Mouse (Mus musculus): ENCODE data around the gene Sec63.

Gene Sec63

GRCm38 (mm10) chr10:42760999-42761900, at the start of gene Sec63:
Gene Sec63, plus strand, starts transcription at chr10:42761496.
- DNase-seq (ENCODE audit: low spot score in 2 of 2): peak; percentile 91 to 97

GRCm38 (mm10) chr10:42714676-42715075, 46.6 kb upstream of the Sec63 start:
- no peak for DNase-seq (ENCODE audit: low spot score in 2 of 2)

- DNase-seq (ENCODE audit: low spot score in 2 of 2): no peak
Measured at GRCm38 (mm10) chr10:42715366-42716035, 45.8 kb upstream of the Sec63 start.

- no peak for DNase-seq (ENCODE audit: low spot score in 2 of 2)
Measured at GRCm38 (mm10) chr10:42722116-42722515, 39.2 kb upstream of the Sec63 start.

- DNase-seq (ENCODE audit: low spot score in 2 of 2): no peak
Measured at GRCm38 (mm10) chr10:42723275-42724232, 37.7 kb upstream of the Sec63 start.

- DNase-seq (ENCODE audit: low spot score in 2 of 2): no peak
Measured at GRCm38 (mm10) chr10:42729607-42730006, 31.7 kb upstream of the Sec63 start.

GRCm38 (mm10) chr10:42734546-42735060, 26.7 kb upstream of the Sec63 start:
- DNase-seq (ENCODE audit: low spot score in 2 of 2): peak in 1 of 2 experiments; percentile 52

- DNase-seq (ENCODE audit: low spot score in 2 of 2): no peak
Measured at GRCm38 (mm10) chr10:42751813-42752212, 9.5 kb upstream of the Sec63 start.

GRCm38 (mm10) chr10:42754341-42754740, 7.0 kb upstream of the Sec63 start:
- DNase-seq (ENCODE audit: low spot score in 2 of 2): no peak

GRCm38 (mm10) chr10:42759741-42760140, 1.6 kb upstream of the Sec63 start:
- DNase-seq (ENCODE audit: low spot score in 2 of 2): no peak

GRCm38 (mm10) chr10:42760329-42760728, 967 bp upstream of the Sec63 start:
- peak in 1 of 2 experiments; percentile 6 for DNase-seq (ENCODE audit: low spot score in 2 of 2)

GRCm38 (mm10) chr10:42761901-42762669, 789 bp downstream of the Sec63 start:
- DNase-seq (ENCODE audit: low spot score in 2 of 2): peak in 1 of 2 experiments; percentile 36

- peak in 1 of 2 experiments; percentile 17 for DNase-seq (ENCODE audit: low spot score in 2 of 2)
Measured at GRCm38 (mm10) chr10:42762670-42763058, 1.4 kb downstream of the Sec63 start.

- no peak for DNase-seq (ENCODE audit: low spot score in 2 of 2)
Measured at GRCm38 (mm10) chr10:42763246-42763645, 1.9 kb downstream of the Sec63 start.

- no peak for DNase-seq (ENCODE audit: low spot score in 2 of 2)
Measured at GRCm38 (mm10) chr10:42765344-42765743, 4.0 kb downstream of the Sec63 start.

- no peak for DNase-seq (ENCODE audit: low spot score in 2 of 2)
Measured at GRCm38 (mm10) chr10:42775450-42775849, 14.2 kb downstream of the Sec63 start.

GRCm38 (mm10) chr10:42780753-42781152, 19.5 kb downstream of the Sec63 start:
- no peak for DNase-seq (ENCODE audit: low spot score in 2 of 2)

GRCm38 (mm10) chr10:42781672-42782071, 20.4 kb downstream of the Sec63 start:
- peak in 1 of 2 experiments; percentile 21 for DNase-seq (ENCODE audit: low spot score in 2 of 2)

GRCm38 (mm10) chr10:42800922-42801321, 39.6 kb downstream of the Sec63 start:
- DNase-seq (ENCODE audit: low spot score in 2 of 2): no peak

- DNase-seq (ENCODE audit: low spot score in 2 of 2): no peak
Measured at GRCm38 (mm10) chr10:42825923-42826322, 64.6 kb downstream of the Sec63 start.

- no peak for DNase-seq (ENCODE audit: low spot score in 2 of 2)
Measured at GRCm38 (mm10) chr10:42827155-42827554, 65.9 kb downstream of the Sec63 start.

Measured in left cerebral cortex, adult 9 months (tissue).